Mouse (Mus musculus): ENCODE results near the gene Sectm1a. TPM values are rescaled to one million over a fixed set of nuclear protein-coding genes. Genes with fewer than 3 reads are reported as not detected.
"Not testable (repeated sequence)": the region's sequence is repeated elsewhere in the genome, so short reads cannot be mapped to it uniquely, and the experiment has no call there.

The Sectm1a gene
- polyA plus RNA-seq, 1 experiment from 2014 or later: not detected

DNA sequence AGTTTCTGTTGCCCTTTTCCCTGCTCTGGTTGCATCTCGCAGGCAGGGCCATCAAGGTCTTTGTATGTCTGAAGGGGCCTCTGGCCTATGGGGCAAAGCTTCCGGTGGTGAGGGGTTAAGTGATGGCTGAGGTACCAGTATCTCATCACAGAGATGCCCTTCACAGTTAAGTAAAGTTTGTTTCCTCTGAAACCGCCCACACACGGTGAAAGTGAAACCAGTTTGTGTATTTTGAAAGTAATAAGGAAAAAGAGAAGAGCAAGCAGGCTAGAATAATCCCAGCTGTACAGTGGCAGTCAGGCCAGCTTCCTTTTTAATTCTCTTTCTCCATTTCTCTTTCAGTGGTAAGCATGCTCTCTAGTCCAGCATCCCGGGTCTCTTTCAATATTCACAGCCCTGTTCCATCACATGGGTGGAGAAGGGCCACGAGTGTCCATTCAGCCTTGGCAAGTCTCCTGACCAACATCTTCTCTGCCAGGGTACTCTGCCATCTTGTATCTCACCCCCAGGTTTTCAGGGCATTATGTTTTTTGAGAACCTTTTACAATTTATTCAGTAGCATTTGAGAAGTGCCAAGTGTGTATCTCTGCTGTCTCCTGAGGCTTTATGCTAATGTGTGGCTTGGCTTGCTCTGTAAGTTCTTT, 2.0 kb upstream of the Sectm1a start:
- no peak for DNase-seq (ENCODE audit: low spot score)
- H3K36me3 ChIP-seq: no peaks in the 10 kb centered on the region
- H3K27ac ChIP-seq (replicated peaks): no peak overlapping the region
- WGBS: 81% methylated on average over 6 of the region's 6 CpGs
- no peaks in the 10 kb centered on the region for H3K27me3 ChIP-seq (ENCODE audit: low read depth, poor library complexity, severe bottlenecking)
- H3K9me3 ChIP-seq (replicated peaks): no peaks in the 10 kb centered on the region
- no peaks in the 10 kb centered on the region for H3K4me1 ChIP-seq
- no peak overlapping the region for H3K4me3 ChIP-seq

DNA sequence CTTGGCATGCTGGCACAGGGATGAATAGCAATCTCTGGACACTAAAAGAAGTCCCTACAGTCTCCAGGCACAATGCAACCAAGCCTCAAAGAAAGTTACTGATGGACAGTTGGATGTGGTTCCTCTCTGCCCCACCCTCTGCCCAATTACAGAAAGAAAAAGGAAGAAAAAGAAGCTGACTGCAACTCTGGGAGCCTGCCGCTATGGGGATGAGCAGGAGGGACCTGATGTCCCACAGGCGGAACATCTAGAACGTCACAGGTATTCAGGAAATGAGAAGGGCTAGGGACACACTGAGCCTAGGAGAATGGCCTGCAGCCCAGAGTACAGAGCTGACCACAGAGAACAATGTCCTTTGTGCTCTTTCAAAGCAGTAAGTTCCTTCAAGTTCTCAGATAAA, 1.2 kb upstream of the Sectm1a start:
- H3K4me3 ChIP-seq: no peak overlapping the region
- H3K36me3 ChIP-seq: no peaks in the 10 kb centered on the region
- H3K9me3 ChIP-seq (replicated peaks): no peaks in the 10 kb centered on the region
- no peaks in the 10 kb centered on the region for H3K27me3 ChIP-seq (ENCODE audit: low read depth, poor library complexity, severe bottlenecking)
- no peak overlapping the region for H3K27ac ChIP-seq (replicated peaks)
- no peak for DNase-seq (ENCODE audit: low spot score)
- 84% methylated on average over 3 of the region's 3 CpGs for WGBS
- H3K4me1 ChIP-seq: no peaks in the 10 kb centered on the region

DNA sequence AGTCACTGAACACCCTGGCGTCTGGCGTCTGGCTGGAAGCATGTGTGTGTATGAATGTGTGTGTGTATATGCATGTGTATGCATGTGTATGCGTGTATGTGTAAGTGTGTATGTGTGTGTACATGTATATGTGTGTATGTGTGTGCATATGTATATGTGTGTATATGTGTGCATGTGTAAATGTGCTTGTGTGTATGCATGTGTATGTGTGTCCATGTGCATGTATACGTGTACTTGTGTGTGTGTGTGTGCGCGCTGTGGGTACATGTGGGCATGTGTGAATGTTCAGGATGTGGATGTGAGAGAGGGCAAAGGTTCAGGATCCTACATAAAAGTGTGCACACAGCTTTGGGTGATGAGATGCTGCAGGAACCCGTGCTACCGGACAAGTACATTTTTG, 690 bp downstream of the Sectm1a start:
- DNase-seq (ENCODE audit: low spot score): no peak
- H3K27ac ChIP-seq (replicated peaks): no peak overlapping the region
- no peaks in the 10 kb centered on the region for H3K9me3 ChIP-seq (replicated peaks)
- H3K27me3 ChIP-seq (ENCODE audit: low read depth, poor library complexity, severe bottlenecking): no peaks in the 10 kb centered on the region
- no peak overlapping the region for H3K4me3 ChIP-seq
- WGBS: 96% methylated on average over 8 of the region's 8 CpGs
- no peaks in the 10 kb centered on the region for H3K4me1 ChIP-seq
- no peaks in the 10 kb centered on the region for H3K36me3 ChIP-seq

DNA sequence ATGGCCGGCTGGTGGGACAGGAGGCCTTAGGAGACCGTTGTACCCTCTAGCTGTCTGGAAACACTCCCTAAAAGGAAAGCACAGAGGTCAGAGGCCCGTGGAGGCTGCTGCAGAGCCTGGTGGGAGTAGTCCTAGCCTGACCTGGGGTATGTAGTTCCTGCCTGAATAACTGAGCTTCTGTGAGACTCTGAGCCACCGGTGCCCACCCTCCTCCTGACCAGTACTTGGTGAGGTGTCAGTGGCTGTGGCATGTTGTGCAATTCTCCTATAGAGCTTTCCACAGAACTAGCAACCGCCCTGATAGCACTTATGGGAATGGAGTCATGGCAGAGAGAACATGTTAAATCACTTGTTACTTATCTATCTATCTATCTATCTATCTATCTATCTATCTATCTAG, 5.4 kb downstream of the Sectm1a start:
- no peaks in the 10 kb centered on the region for H3K4me1 ChIP-seq
- H3K36me3 ChIP-seq: no peaks in the 10 kb centered on the region
- H3K27ac ChIP-seq (replicated peaks): no peak overlapping the region
- no peak overlapping the region for H3K4me3 ChIP-seq
- no peak for DNase-seq (ENCODE audit: low spot score)
- 81% methylated on average over 5 of the region's 5 CpGs for WGBS
- H3K9me3 ChIP-seq (replicated peaks): no peaks in the 10 kb centered on the region
- no peaks in the 10 kb centered on the region for H3K27me3 ChIP-seq (ENCODE audit: low read depth, poor library complexity, severe bottlenecking)

DNA sequence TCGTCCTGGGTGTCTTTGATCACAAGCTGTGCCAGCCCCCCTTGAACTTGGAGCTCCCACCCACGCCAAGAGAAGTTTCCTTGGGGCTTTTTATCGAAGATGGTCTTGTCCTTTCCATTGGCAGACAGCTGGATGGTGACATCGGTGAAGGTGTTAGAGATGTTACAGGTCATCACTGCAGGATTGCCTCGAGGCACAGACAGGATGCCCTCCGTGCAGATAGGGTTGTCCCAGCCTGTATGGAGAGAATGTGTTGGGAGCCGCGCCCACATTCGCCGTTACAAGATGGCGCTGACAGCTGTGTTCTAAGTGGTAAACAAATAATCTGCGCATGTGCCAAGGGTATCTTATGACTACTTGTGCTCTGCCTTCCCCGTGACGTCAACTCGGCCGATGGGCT, 11.4 kb downstream of the Sectm1a start:
- H3K36me3 ChIP-seq; DNase-seq (ENCODE audit: low spot score); H3K27me3 ChIP-seq (ENCODE audit: low read depth, poor library complexity, severe bottlenecking); H3K27ac ChIP-seq (replicated peaks); H3K4me3 ChIP-seq; H3K9me3 ChIP-seq (replicated peaks); H3K4me1 ChIP-seq: not testable (repeated sequence)
- WGBS: 94% methylated on average over 11 of the region's 16 CpGs

DNA sequence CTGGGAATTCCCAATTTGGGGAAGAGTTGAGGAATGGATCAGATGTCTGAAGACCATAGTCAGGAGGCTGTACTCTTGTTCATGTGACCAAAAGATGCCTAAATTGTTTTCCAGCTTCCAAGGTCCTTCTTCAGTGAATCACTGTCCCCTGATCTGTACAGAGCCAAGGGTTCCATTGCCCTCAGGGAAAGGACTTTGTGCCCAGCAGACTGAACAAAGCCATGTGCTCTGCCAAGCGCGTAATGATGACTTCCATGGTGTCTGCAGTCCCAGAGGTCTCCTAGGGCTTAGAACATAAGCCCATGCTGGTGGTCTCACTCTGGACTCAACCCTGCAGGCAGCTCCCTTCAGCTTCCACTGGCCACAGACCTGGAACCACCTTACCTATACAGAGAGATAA, 13.1 kb downstream of the Sectm1a start:
- DNase-seq (ENCODE audit: low spot score): no peak
- no peak overlapping the region for H3K27ac ChIP-seq (replicated peaks)
- no peaks in the 10 kb centered on the region for H3K9me3 ChIP-seq (replicated peaks)
- WGBS: 93% methylated on average over 2 of the region's 2 CpGs
- no peaks in the 10 kb centered on the region for H3K36me3 ChIP-seq
- no peaks in the 10 kb centered on the region for H3K4me1 ChIP-seq
- no peaks in the 10 kb centered on the region for H3K27me3 ChIP-seq (ENCODE audit: low read depth, poor library complexity, severe bottlenecking)
- H3K4me3 ChIP-seq: no peak overlapping the region

DNA sequence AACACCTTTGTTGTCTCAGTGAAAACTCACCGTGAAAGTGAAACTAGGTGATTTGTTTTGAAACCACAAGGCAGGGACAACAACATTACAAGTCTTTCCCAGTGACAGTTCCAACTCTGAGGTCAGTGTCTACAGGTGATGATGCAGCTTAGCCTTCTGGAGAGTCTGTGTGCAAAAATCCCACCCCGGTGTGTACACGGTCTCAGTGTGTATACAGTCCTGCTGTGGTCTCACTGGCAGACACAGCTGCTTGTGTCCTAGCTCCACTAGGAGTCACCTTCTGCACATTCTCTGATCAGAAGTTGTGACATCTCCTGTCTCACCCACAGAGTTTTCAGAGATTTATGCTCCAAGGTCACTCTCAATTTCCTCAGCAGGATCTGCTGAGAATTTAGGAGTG, 16.8 kb downstream of the Sectm1a start:
- Histone ChIP-seq H3K9me3 (replicated peaks) (no peaks in the 10 kb centered on the region), H3K4me1 (no peaks in the 10 kb centered on the region), H3K27me3 (ENCODE audit: low read depth, poor library complexity, severe bottlenecking) (no peaks in the 10 kb centered on the region), H3K36me3 (no peaks in the 10 kb centered on the region), H3K4me3 (no peak overlapping the region), H3K27ac (replicated peaks) (no peak overlapping the region)
- no peak for DNase-seq (ENCODE audit: low spot score)
- 88% methylated on average over 3 of the region's 3 CpGs for WGBS

DNA sequence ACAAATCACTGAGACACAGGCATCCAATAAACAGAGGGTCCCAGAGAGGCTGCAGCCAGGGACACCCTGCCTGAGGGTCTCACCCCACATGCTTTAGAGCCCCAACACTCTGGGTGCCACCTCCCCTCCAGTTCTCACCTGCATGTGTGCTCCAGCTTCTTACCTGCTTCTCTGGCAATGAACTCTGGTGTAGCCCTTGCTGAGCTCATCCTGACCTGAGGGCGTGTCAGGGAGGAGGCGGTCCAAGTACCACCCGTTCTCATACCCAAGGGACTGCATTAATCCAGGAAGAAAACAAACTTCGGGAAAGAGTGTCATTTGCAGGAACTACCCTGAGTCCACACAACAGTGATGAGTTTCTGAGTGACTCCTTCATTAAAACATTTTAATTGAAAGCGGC, 17.6 kb downstream of the Sectm1a start, which contains the start of gene Sectm1b:
Gene Sectm1b (minus strand): TSS at position 191 of the 400 bp plus-strand sequence.
- 74% methylated on average over 5 of the region's 5 CpGs for WGBS
- DNase-seq (ENCODE audit: low spot score): no peak
- H3K4me3 ChIP-seq: no peak within 1 kb of the TSS
- H3K9me3 ChIP-seq (replicated peaks): no peaks in the 10 kb centered on the region
- H3K4me1 ChIP-seq: no peaks in the 10 kb centered on the region
- H3K27me3 ChIP-seq (ENCODE audit: low read depth, poor library complexity, severe bottlenecking): no peaks in the 10 kb centered on the region
- no peaks in the 10 kb centered on the region for H3K36me3 ChIP-seq
- no peak within 1 kb of the TSS for H3K27ac ChIP-seq (replicated peaks)

DNA sequence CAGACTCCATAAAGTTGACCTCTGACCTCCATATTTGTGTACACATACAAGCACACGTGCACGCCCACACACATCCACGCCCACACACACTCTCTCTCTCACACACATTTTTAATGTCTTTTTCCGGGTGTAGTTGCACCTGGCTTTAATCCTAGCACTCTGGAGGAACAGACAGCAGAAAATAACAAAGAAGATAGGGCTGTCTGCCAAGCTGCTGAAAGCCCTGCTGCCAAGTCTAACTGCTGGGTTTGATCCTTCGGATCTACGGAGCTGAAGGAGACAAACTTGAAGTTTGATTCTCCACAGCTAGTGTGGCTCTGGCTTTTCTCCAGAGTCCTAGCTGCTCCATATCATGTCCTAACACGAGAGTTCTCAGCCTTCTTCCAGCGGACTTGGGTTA, 19.4 kb downstream of the Sectm1a start:
- WGBS: 90% methylated on average over 8 of the region's 8 CpGs
- DNase-seq (ENCODE audit: low spot score): no peak

DNA sequence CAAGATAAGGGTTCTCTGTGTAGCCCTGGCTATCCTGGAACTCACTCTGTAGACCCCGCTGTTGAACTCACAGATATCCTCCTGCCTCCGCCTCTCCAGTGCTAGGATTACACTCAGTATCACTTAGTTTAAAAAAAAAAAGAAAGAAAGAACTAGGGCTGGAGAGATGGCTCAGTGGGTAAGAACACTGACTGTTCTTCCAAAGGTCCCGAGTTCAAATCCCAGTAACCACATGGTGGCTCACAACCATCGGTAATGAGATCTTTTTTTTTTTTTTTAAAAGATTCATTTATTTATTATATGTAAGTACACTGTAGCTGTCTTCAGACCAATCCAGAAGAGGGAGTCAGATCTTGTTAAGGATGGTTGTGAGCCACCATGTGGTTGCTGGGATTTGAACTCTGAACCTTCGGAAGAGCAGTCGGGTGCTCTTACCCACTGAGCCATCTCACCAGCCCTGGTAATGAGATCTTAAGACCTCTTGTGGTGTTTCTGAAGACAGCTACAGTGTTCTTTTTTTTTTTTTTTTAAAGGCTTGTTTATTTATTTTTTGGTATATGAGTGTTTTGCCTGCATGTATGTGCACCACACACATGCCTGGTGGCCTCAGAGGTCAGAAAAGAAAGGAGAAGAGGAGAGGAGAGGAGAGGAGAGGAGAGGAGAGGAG, 20.5 kb downstream of the Sectm1a start:
- H3K27ac ChIP-seq (replicated peaks); H3K4me1 ChIP-seq; H3K9me3 ChIP-seq (replicated peaks); H3K4me3 ChIP-seq; H3K36me3 ChIP-seq; DNase-seq (ENCODE audit: low spot score); H3K27me3 ChIP-seq (ENCODE audit: low read depth, poor library complexity, severe bottlenecking): not testable (repeated sequence)
- 97% methylated on average over 6 of the region's 6 CpGs for WGBS

More for the DNA sequence above, 19.4 kb downstream of the Sectm1a start:
- H3K4me1 ChIP-seq: no peaks in the 10 kb centered on the region
- no peak overlapping the region for H3K27ac ChIP-seq (replicated peaks)
- H3K4me3 ChIP-seq: no peak overlapping the region
- no peaks in the 10 kb centered on the region for H3K27me3 ChIP-seq (ENCODE audit: low read depth, poor library complexity, severe bottlenecking)
- no peaks in the 10 kb centered on the region for H3K36me3 ChIP-seq
- no peaks in the 10 kb centered on the region for H3K9me3 ChIP-seq (replicated peaks)

DNA sequence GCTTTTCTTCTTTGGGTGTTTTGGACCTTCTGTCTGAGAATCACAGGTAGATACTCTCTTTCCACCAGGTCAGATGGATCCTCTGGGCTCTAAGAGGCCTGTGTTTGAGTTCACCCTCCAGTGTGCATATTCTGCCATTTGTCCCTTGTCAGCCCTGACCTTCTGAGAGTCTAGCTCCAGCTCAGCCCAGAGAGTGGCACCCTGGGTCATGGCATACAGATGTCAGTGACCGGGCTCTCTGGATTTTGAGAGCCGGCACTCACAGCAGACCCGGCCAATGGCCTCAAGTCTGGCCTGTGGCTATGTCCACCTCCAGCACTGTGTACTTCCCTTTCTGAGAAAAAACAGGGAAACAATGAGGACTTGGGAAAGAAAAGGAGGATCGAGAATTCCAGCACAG, 21.5 kb downstream of the Sectm1a start:
- Histone ChIP-seq H3K4me3 (no peak overlapping the region), H3K27me3 (ENCODE audit: low read depth, poor library complexity, severe bottlenecking) (no peaks in the 10 kb centered on the region), H3K36me3 (no peaks in the 10 kb centered on the region), H3K9me3 (replicated peaks) (no peaks in the 10 kb centered on the region), H3K27ac (replicated peaks) (no peak overlapping the region), H3K4me1 (no peaks in the 10 kb centered on the region)
- no peak for DNase-seq (ENCODE audit: low spot score)
- 92% methylated on average over 4 of the region's 4 CpGs for WGBS

DNA sequence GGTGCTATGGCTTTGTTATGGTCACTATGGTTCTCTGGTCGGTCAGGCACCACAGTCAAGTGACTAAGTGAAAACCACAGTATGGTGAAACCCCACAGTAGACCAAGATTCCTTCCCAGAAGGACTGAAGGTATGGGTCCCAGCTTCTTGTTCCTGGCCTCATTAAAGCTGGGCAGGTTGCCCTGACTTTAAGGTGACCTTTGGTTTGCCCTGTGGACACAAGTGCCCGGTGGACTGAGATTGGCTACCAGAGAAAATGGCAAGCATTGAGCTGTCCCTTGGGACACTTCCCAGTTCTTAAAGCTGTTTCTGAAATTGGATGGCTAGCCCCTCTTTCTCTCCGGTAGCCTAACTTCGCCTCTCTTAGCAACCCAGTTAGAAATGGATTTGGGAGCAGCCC, 22.1 kb downstream of the Sectm1a start:
- no peak for DNase-seq (ENCODE audit: low spot score)
- no peaks in the 10 kb centered on the region for H3K4me1 ChIP-seq
- no peaks in the 10 kb centered on the region for H3K9me3 ChIP-seq (replicated peaks)
- H3K4me3 ChIP-seq: no peak overlapping the region
- H3K36me3 ChIP-seq: no peaks in the 10 kb centered on the region
- no peaks in the 10 kb centered on the region for H3K27me3 ChIP-seq (ENCODE audit: low read depth, poor library complexity, severe bottlenecking)
- no peak overlapping the region for H3K27ac ChIP-seq (replicated peaks)
- WGBS: 85% methylated on average over 4 of the region's 4 CpGs

DNA sequence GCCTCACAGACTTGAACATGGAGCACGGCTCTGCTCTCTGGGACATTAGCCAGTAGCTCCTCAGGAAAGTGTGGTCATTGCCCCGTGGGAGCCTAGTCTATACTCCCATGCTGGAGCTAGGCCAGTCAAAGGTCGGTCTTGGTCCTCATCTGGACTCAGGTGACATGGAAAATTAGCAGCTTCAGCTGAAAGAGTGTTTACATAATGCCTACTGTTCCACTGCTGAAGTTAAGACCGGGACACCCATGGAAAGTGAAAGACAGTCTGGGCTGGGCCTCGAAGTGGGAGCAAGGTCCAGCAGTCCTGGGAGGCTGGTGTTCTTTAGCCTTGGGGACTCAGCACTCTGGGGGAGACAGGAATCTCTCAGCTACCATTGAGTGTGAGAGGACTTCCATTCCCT, 22.9 kb downstream of the Sectm1a start:
- Histone ChIP-seq H3K36me3 (no peaks in the 10 kb centered on the region), H3K27ac (replicated peaks) (no peak overlapping the region), H3K4me1 (no peaks in the 10 kb centered on the region), H3K4me3 (no peak overlapping the region), H3K27me3 (ENCODE audit: low read depth, poor library complexity, severe bottlenecking) (no peaks in the 10 kb centered on the region), H3K9me3 (replicated peaks) (no peaks in the 10 kb centered on the region)
- no peak for DNase-seq (ENCODE audit: low spot score)
- WGBS: 83% methylated on average over 5 of the region's 5 CpGs

Measured in midbrain, embryonic 10.5 days (tissue).